Mouse (Mus musculus) cerebellum, adult 2 months (tissue): Measurements from ENCODE around the gene Rer1. TPM values are rescaled to one million over a fixed set of nuclear protein-coding genes. Genes with fewer than 3 reads are reported as not detected.

Source experiments
- DNase-seq, 2 experiments: peaks; one replicate each; pipeline ENCODE4 v3.0.0; 2021
- H3K27ac ChIP-seq: fragments of 200-500 bp; 2 replicates; pipeline ENCODE4 v1.5.1; 2012; ENCODE audit warnings: low read length, control low read depth, inconsistent platforms; ENCODE audit not compliant: insufficient read depth
- H3K27me3 ChIP-seq: fragments of 200-500 bp; 2 replicates; pipeline ENCODE4 v1.6.1; 2012; ENCODE audit warnings: inconsistent platforms, mild to moderate bottlenecking, low read length, moderate library complexity; ENCODE audit not compliant: control insufficient read depth, insufficient read depth
- H3K4me1 ChIP-seq: fragments of 200-500 bp; 2 replicates; pipeline ENCODE4 v1.6.1; 2011; ENCODE audit warnings: low read length; ENCODE audit not compliant: control insufficient read depth, insufficient read depth
- H3K4me3 ChIP-seq: fragments of 200-500 bp; replicated peaks from 2 replicates; pipeline ENCODE3; 2011; ENCODE audit warnings: mild to moderate bottlenecking, low read depth, low read length, control low read depth; ENCODE audit not compliant: insufficient read depth
- CTCF ChIP-seq: fragments of 200-500 bp; IDR thresholded peaks from 2 replicates; pipeline ENCODE4 v1.5.1; 2011; ENCODE audit warnings: low read depth, mild to moderate bottlenecking, control low read depth, low read length, moderate library complexity, borderline replicate concordance; ENCODE audit not compliant: insufficient read depth
- POLR2A ChIP-seq: fragments of 200-500 bp; IDR thresholded peaks from 2 replicates; pipeline ENCODE4 v1.6.1; 2011; ENCODE audit warnings: low read length, control low read depth, borderline replicate concordance; ENCODE audit not compliant: insufficient read depth
- WGBS: fragments of 180-500 bp; shearing (Covaris S2); methylation state at CpG from one replicate; pipeline ENCODE4 v1.1.7; 2018; 5-methylcytosine and 5-hydroxymethylcytosine counted together
- polyA plus RNA-seq: library from polyadenylated mRNA; depleted of rRNA; stranded (reverse); fragments of >200 nt; gene quantifications from 2 replicates; pipeline ENCODE4 v1.2.3, GENCODE M21; 2012

The Rer1 gene
- polyA plus RNA-seq, 1 experiment = 102 TPM

- Histone ChIP-seq H3K27me3 (no peaks in the 10 kb centered on the region), H3K27ac (no peak overlapping the region), H3K4me3 (no peak overlapping the region), H3K4me1 (peaks cover 22% of the 10 kb centered on the region)
- WGBS = 96% methylated on average over 15 of the region's 15 CpGs
- no peak for DNase-seq
- TF ChIP-seq CTCF (no peak), POLR2A (no peak)
Observed at GRCm38 (mm10) chr4:155128411-155128810, 42.2 kb upstream of the Rer1 start.

GRCm38 (mm10) chr4:155126602-155127372 is 40.6 kb upstream of the Rer1 start:
- peaks cover 29% of the 10 kb centered on the region for H3K4me1 ChIP-seq
- no peak for TF ChIP-seq POLR2A
- no peak for TF ChIP-seq CTCF
- no peaks in the 10 kb centered on the region for H3K27me3 ChIP-seq
- H3K4me3 ChIP-seq = no peak overlapping the region
- WGBS = 69% methylated on average over 7 of the region's 7 CpGs
- H3K27ac ChIP-seq = no peak overlapping the region
- no peak for DNase-seq

GRCm38 (mm10) chr4:155126194-155126593 is 40.0 kb upstream of the Rer1 start:
- Histone ChIP-seq H3K27ac (no peak overlapping the region), H3K27me3 (no peaks in the 10 kb centered on the region), H3K4me3 (no peak overlapping the region), H3K4me1 (peaks cover 29% of the 10 kb centered on the region)
- DNase-seq = no peak
- TF ChIP-seq CTCF (no peak), POLR2A (no peak)
- 94% methylated on average over 5 of the region's 5 CpGs for WGBS

- no peaks in the 10 kb centered on the region for H3K27me3 ChIP-seq
- 88% methylated on average over 7 of the region's 7 CpGs for WGBS
- TF ChIP-seq CTCF (no peak), POLR2A (no peak)
- H3K4me1 ChIP-seq = peaks cover 22% of the 10 kb centered on the region
- H3K27ac ChIP-seq = no peak overlapping the region
- H3K4me3 ChIP-seq = no peak overlapping the region
- DNase-seq = no peak
Observed at GRCm38 (mm10) chr4:155125310-155125709, 39.1 kb upstream of the Rer1 start.

- TF ChIP-seq CTCF (no peak), POLR2A (no peak)
- no peak for DNase-seq
- WGBS = 81% methylated on average over 9 of the region's 9 CpGs
Observed at GRCm38 (mm10) chr4:155123868-155124534, 37.8 kb upstream of the Rer1 start.

GRCm38 (mm10) chr4:155122444-155123040 is 36.4 kb upstream of the Rer1 start:
- Histone ChIP-seq H3K4me3 (no peak overlapping the region), H3K27me3 (no peaks in the 10 kb centered on the region), H3K4me1 (peaks cover 7% of the 10 kb centered on the region), H3K27ac (no peak overlapping the region)
- DNase-seq = peak; percentile 59 to 67
- 31% methylated on average over 16 of the region's 16 CpGs for WGBS
- TF ChIP-seq POLR2A (no peak), CTCF (no peak)

More at GRCm38 (mm10) chr4:155123868-155124534, 37.8 kb upstream of the Rer1 start:
- Histone ChIP-seq H3K4me1 (peaks cover 9% of the 10 kb centered on the region), H3K27ac (no peak overlapping the region), H3K4me3 (no peak overlapping the region), H3K27me3 (no peaks in the 10 kb centered on the region)

GRCm38 (mm10) chr4:155121915-155122443 is 35.8 kb upstream of the Rer1 start:
- peaks cover 7% of the 10 kb centered on the region for H3K4me1 ChIP-seq
- WGBS = 70% methylated on average over 6 of the region's 6 CpGs
- DNase-seq = no peak
- no peaks in the 10 kb centered on the region for H3K27me3 ChIP-seq
- H3K4me3 ChIP-seq = no peak overlapping the region
- H3K27ac ChIP-seq = no peak overlapping the region
- TF ChIP-seq CTCF (no peak), POLR2A (no peak)
